Mouse (Mus musculus) CH12.LX (cell line): ENCODE measurements around the gene Pygl. TPM values are rescaled to one million over a fixed set of nuclear protein-coding genes. Genes with fewer than 3 reads are reported as not detected.

Source experiments
- DNase-seq: peaks from one replicate; pipeline ENCODE4 v3.0.0-alpha.2; 2013; ENCODE audit errors: extremely low read depth
- H3K27ac ChIP-seq: 2 replicates; pipeline ENCODE4 v1.5.1; 2012; ENCODE audit warnings: low read depth, mild to moderate bottlenecking, control low read depth, moderate library complexity; ENCODE audit not compliant: insufficient read depth
- H3K27me3 ChIP-seq: replicated peaks from 2 replicates; pipeline ENCODE3; 2012; ENCODE audit warnings: inconsistent platforms
- H3K36me3 ChIP-seq, 2 experiments: replicated peaks in 1 of 2; 2 replicates each; pipeline versions ENCODE3 to v1.6.1; 2012; ENCODE audit warnings: inconsistent platforms in 1 of 2, low read length in 1 of 2, mild to moderate bottlenecking in 1 of 2, mixed read lengths in 1 of 2, moderate library complexity in 1 of 2; ENCODE audit not compliant: control insufficient read depth in 1 of 2, insufficient read depth in 1 of 2
- H3K4me1 ChIP-seq, 2 experiments: 2 replicates each; pipeline ENCODE4 v1.6.1; 2012; ENCODE audit warnings: inconsistent platforms in 1 of 2, moderate library complexity in 1 of 2; ENCODE audit not compliant: insufficient read depth in 2 of 2, control insufficient read depth in 1 of 2
- H3K4me2 ChIP-seq: 2 replicates; pipeline ENCODE4 v1.6.1; 2012; ENCODE audit warnings: low read depth, mild to moderate bottlenecking, control low read depth; ENCODE audit not compliant: poor library complexity, insufficient read depth, severe bottlenecking
- H3K4me3 ChIP-seq, 3 experiments: fragments of 150-350 bp in 1 of 3; sonication (generic) in 1 of 3; replicated peaks in 1 of 3; 2 replicates each; pipeline versions ENCODE3 to v1.5.1; 2011 to 2012; ENCODE audit warnings: low read depth in 2 of 3, low read length in 2 of 3, mild to moderate bottlenecking in 2 of 3, moderate library complexity in 2 of 3, control low read depth in 1 of 3, improper control_type of control experiment in 1 of 3, inconsistent platforms in 1 of 3, mixed read lengths in 1 of 3; ENCODE audit not compliant: poor library complexity in 1 of 3
- H3K79me2 ChIP-seq: replicated peaks from 2 replicates; pipeline ENCODE4 v1.6.1; 2012; ENCODE audit warnings: mild to moderate bottlenecking, moderate library complexity; ENCODE audit not compliant: control insufficient read depth, poor library complexity, insufficient read depth, severe bottlenecking; ENCODE audit errors: extremely low read depth
- H3K9ac ChIP-seq: 2 replicates; pipeline ENCODE4 v1.6.1; 2012; ENCODE audit warnings: low read depth, mild to moderate bottlenecking, control low read depth, moderate library complexity; ENCODE audit not compliant: insufficient read depth
- H3K9me3 ChIP-seq: replicated peaks from 2 replicates; pipeline ENCODE3; 2012; ENCODE audit warnings: low read length, inconsistent platforms, mixed read lengths
- CHD2 ChIP-seq: IDR thresholded peaks from 2 replicates; pipeline ENCODE4 v1.6.1; 2011; ENCODE audit warnings: low read length, improper control_type of control experiment
- CTCF ChIP-seq, 2 experiments: IDR thresholded peaks in 1 of 2; conservative IDR thresholded peaks in 1 of 2; 2 replicates each; pipeline ENCODE4 v1.5.1; 2011 to 2012; ENCODE audit warnings: low read depth in 2 of 2, low read length in 2 of 2, improper control_type of control experiment in 1 of 2, inconsistent platforms in 1 of 2, mild to moderate bottlenecking in 1 of 2, moderate library complexity in 1 of 2
- GABPA ChIP-seq: IDR thresholded peaks from 2 replicates; pipeline ENCODE4 v1.6.1; 2012; ENCODE audit warnings: low read depth, low read length, improper control_type of control experiment, inconsistent platforms; ENCODE audit not compliant: insufficient replicate concordance
- IRF4 ChIP-seq: IDR thresholded peaks from 2 replicates; pipeline ENCODE4 v1.6.1; 2014; ENCODE audit warnings: low read depth, mild to moderate bottlenecking, inconsistent platforms, low read length, improper control_type of control experiment
- JUN ChIP-seq: IDR thresholded peaks from 2 replicates; pipeline ENCODE4 v1.6.1; 2011; ENCODE audit warnings: low read depth, mild to moderate bottlenecking, low read length, improper control_type of control experiment, moderate library complexity; ENCODE audit not compliant: insufficient read depth
- MAFK ChIP-seq: IDR thresholded peaks from 2 replicates; pipeline ENCODE4 v1.6.1; 2011; ENCODE audit warnings: low read length, improper control_type of control experiment; ENCODE audit not compliant: insufficient replicate concordance
- MAX ChIP-seq: IDR thresholded peaks from 2 replicates; pipeline ENCODE4 v1.6.1; 2011; ENCODE audit warnings: low read length, improper control_type of control experiment
- MAZ ChIP-seq: IDR thresholded peaks from 2 replicates; pipeline ENCODE4 v1.6.1; 2012; ENCODE audit warnings: low read depth, mild to moderate bottlenecking, inconsistent platforms, low read length, improper control_type of control experiment, moderate library complexity
- MEF2A ChIP-seq: IDR thresholded peaks from 2 replicates; pipeline ENCODE4 v1.6.1; 2014; ENCODE audit warnings: low read depth, mild to moderate bottlenecking, inconsistent platforms, low read length, improper control_type of control experiment, borderline replicate concordance
- MXI1 ChIP-seq: IDR thresholded peaks from 2 replicates; pipeline ENCODE4 v1.6.1; 2011; ENCODE audit warnings: mild to moderate bottlenecking, low read depth, low read length, improper control_type of control experiment
- MYC ChIP-seq: IDR thresholded peaks from 2 replicates; pipeline ENCODE4 v1.6.1; 2011; ENCODE audit warnings: low read depth, mild to moderate bottlenecking, improper control_type of control experiment, low read length
- NELFE ChIP-seq: IDR thresholded peaks from 2 replicates; pipeline ENCODE4 v1.6.1; 2011; ENCODE audit warnings: low read depth, low read length, improper control_type of control experiment
- NRF1 ChIP-seq: IDR thresholded peaks from 2 replicates; pipeline ENCODE4 v1.6.1; 2014; ENCODE audit warnings: low read depth, mild to moderate bottlenecking, inconsistent platforms, low read length, improper control_type of control experiment, moderate library complexity
- PAX5 ChIP-seq: IDR thresholded peaks from 2 replicates; pipeline ENCODE4 v1.6.1; 2012; ENCODE audit warnings: low read length, inconsistent platforms, mixed read lengths
- POLR2A ChIP-seq: IDR thresholded peaks from 2 replicates; pipeline ENCODE4 v1.6.1; 2011; ENCODE audit warnings: low read depth, mild to moderate bottlenecking, improper control_type of control experiment, low read length
- POLR2AphosphoS2 ChIP-seq: IDR thresholded peaks from 2 replicates; pipeline ENCODE4 v1.6.1; 2011; ENCODE audit warnings: low read depth, low read length, improper control_type of control experiment
- RAD21 ChIP-seq: IDR thresholded peaks from 2 replicates; pipeline ENCODE4 v1.6.1; 2011; ENCODE audit warnings: low read depth, mild to moderate bottlenecking, low read length, improper control_type of control experiment, moderate library complexity
- RCOR1 ChIP-seq: conservative IDR thresholded peaks from 2 replicates; pipeline ENCODE4 v1.6.1; 2012; ENCODE audit warnings: low read depth, mild to moderate bottlenecking, inconsistent platforms, low read length, improper control_type of control experiment
- SIN3A ChIP-seq: IDR thresholded peaks from 2 replicates; pipeline ENCODE4 v1.6.1; 2012; ENCODE audit warnings: low read length, improper control_type of control experiment, inconsistent platforms
- SMC3 ChIP-seq: IDR thresholded peaks from 2 replicates; pipeline ENCODE4 v1.6.1; 2011; ENCODE audit warnings: low read depth, low read length, improper control_type of control experiment
- TCF12 ChIP-seq: IDR thresholded peaks from 2 replicates; pipeline ENCODE4 v1.6.1; 2014; ENCODE audit warnings: low read depth, mild to moderate bottlenecking, inconsistent platforms, low read length, improper control_type of control experiment
- UBTF ChIP-seq: IDR thresholded peaks from 2 replicates; pipeline ENCODE4 v1.6.1; 2012; ENCODE audit warnings: low read depth, mild to moderate bottlenecking, inconsistent platforms, low read length, improper control_type of control experiment, moderate library complexity
- USF1 ChIP-seq: IDR thresholded peaks from 2 replicates; pipeline ENCODE4 v1.6.1; 2014; ENCODE audit warnings: low read depth, mild to moderate bottlenecking, inconsistent platforms, low read length, improper control_type of control experiment
- USF2 ChIP-seq: conservative IDR thresholded peaks from 2 replicates; pipeline ENCODE4 v1.6.1; 2011; ENCODE audit warnings: low read depth, low read length, improper control_type of control experiment
- ZC3H11A ChIP-seq: IDR thresholded peaks from 2 replicates; pipeline ENCODE4 v1.6.1; 2012; ENCODE audit warnings: low read depth, mild to moderate bottlenecking, inconsistent platforms, low read length, improper control_type of control experiment
- ZKSCAN1 ChIP-seq: IDR thresholded peaks from 2 replicates; pipeline ENCODE4 v1.6.1; 2012; ENCODE audit warnings: low read depth, inconsistent platforms, low read length, improper control_type of control experiment, borderline replicate concordance
- dilution Hi-C: fragments of 300-500 bp; cut with MboI; formaldehyde crosslinking; loops from 2 replicates; pipeline ENCODE4 v1.14.3; 2020; ENCODE audit warnings: low sequenced_read_pairs; ENCODE audit not compliant: extremely low pct_unique_long_range_greater_than_20kb, extremely low pct_ligation_motif_present
- in situ Hi-C: fragments of 300-500 bp; cut with MboI; formaldehyde crosslinking; loops from 3 replicates; pipeline ENCODE4 v1.14.3; 2019; ENCODE audit warnings: low sequenced_read_pairs, low pct_ligation_motif_present, low pct_unique_long_range_greater_than_20kb, mixed read lengths
- polyA plus RNA-seq: library from polyadenylated mRNA; unstranded; fragments of >175 nt; gene quantifications from 2 replicates; pipeline ENCODE4 v1.2.1, GENCODE M21; 2012; ENCODE audit warnings: low read depth; ENCODE audit not compliant: insufficient read length
- total RNA-seq, 2 experiments: library from RNA; depleted of rRNA; stranded (reverse); fragments of 300-350 nt in 1 of 2; fragments of >200 nt in 1 of 2; gene quantifications; 2 replicates each; pipeline ENCODE4 v1.2.3; 2012 to 2014

Pygl gene
- total and polyA plus RNA-seq, 3 experiments: 1.1 to 8.5 (median 3.1) TPM

GRCm38 (mm10) chr12:70234411-70234810 lies 3.1 kb upstream of the Pygl start (continued):
- TF ChIP-seq NELFE (0 out of 2 replicates have a peak, but pooled peaks have one; percentile 18), USF2 (no peak), MAX (peak; percentile 72), SIN3A (peak; percentile 43; the same call in 1 of the 2 replicates), MXI1 (peak; percentile 45; the same call in 1 of the 2 replicates), JUN (no peak), MEF2A (no peak; the same call in 1 of the 2 replicates), RCOR1 (no peak), NRF1 (no peak), RAD21 (peak; percentile 85), MYC (peak; percentile 76), SMC3 (peak; percentile 87), GABPA (no peak)

GRCm38 (mm10) chr12:70233637-70234315 lies 2.5 kb upstream of the Pygl start:
- in situ Hi-C loops: loop anchor here (25.0 kb wide), 1 partner anchor 679 kb away; no protein-coding TSS in a partner anchor
- no peak for DNase-seq
- Histone ChIP-seq H3K4me1 (peaks cover 0 to 5% of the 10 kb centered on the region in 2 experiments; a peak in 1 of 4 replicates), H3K27me3 (no peaks in the 10 kb centered on the region), H3K9me3 (no peaks in the 10 kb centered on the region), H3K36me3 (no peaks in the 10 kb centered on the region), H3K79me2 (no peaks in the 10 kb centered on the region), H3K9ac (no peak overlapping the region), H3K27ac (no peak overlapping the region), H3K4me3 (no peak overlapping the region), H3K4me2 (peak overlapping the region; percentile 29; the same call in 1 of the 2 replicates)
- dilution Hi-C loops: no loop called here
- no peak for TF ChIP-seq USF2
- no peak for TF ChIP-seq PAX5
- no peak for TF ChIP-seq POLR2A
- TF ChIP-seq CHD2: no peak
- no peak for TF ChIP-seq POLR2AphosphoS2
- no peak for TF ChIP-seq UBTF
- no peak for TF ChIP-seq RCOR1
- TF ChIP-seq TCF12: no peak
- no peak for TF ChIP-seq MEF2A
- no peak for TF ChIP-seq GABPA
- TF ChIP-seq USF1: no peak
- TF ChIP-seq MXI1: no peak
- no peak for TF ChIP-seq SMC3
- TF ChIP-seq MYC: no peak
- no peak for TF ChIP-seq MAFK
- TF ChIP-seq CTCF (conservative IDR thresholded peaks at IDR 0.05 in 1 of 2, IDR thresholded peaks at IDR 0.05 in 1 of 2; ENCODE audit: low read depth in 2 of 2, low read length in 2 of 2): no peak
- TF ChIP-seq IRF4: no peak
- no peak for TF ChIP-seq MAZ
- TF ChIP-seq ZC3H11A: no peak
- TF ChIP-seq ZKSCAN1: no peak
